Mouse (Mus musculus) CH12.LX (cell line): Measurements from ENCODE around the gene Dcaf6. TPM values are rescaled to one million over a fixed set of nuclear protein-coding genes. Genes with fewer than 3 reads are reported as not detected.

Experiments
- DNase-seq: peaks from one replicate; pipeline ENCODE4 v3.0.0-alpha.2; 2013; ENCODE audit errors: extremely low read depth
- H3K27ac ChIP-seq: 2 replicates; pipeline ENCODE4 v1.5.1; 2012; ENCODE audit warnings: low read depth, mild to moderate bottlenecking, control low read depth, moderate library complexity; ENCODE audit not compliant: insufficient read depth
- H3K27me3 ChIP-seq: replicated peaks from 2 replicates; pipeline ENCODE3; 2012; ENCODE audit warnings: inconsistent platforms
- H3K36me3 ChIP-seq, 2 experiments: replicated peaks in 1 of 2; 2 replicates each; pipeline versions ENCODE3 to v1.6.1; 2012; ENCODE audit warnings: inconsistent platforms in 1 of 2, low read length in 1 of 2, mild to moderate bottlenecking in 1 of 2, mixed read lengths in 1 of 2, moderate library complexity in 1 of 2; ENCODE audit not compliant: control insufficient read depth in 1 of 2, insufficient read depth in 1 of 2
- H3K4me1 ChIP-seq, 2 experiments: 2 replicates each; pipeline ENCODE4 v1.6.1; 2012; ENCODE audit warnings: inconsistent platforms in 1 of 2, moderate library complexity in 1 of 2; ENCODE audit not compliant: insufficient read depth in 2 of 2, control insufficient read depth in 1 of 2
- H3K4me2 ChIP-seq: 2 replicates; pipeline ENCODE4 v1.6.1; 2012; ENCODE audit warnings: low read depth, mild to moderate bottlenecking, control low read depth; ENCODE audit not compliant: poor library complexity, insufficient read depth, severe bottlenecking
- H3K4me3 ChIP-seq, 3 experiments: fragments of 150-350 bp in 1 of 3; sonication (generic) in 1 of 3; replicated peaks in 1 of 3; 2 replicates each; pipeline versions ENCODE3 to v1.5.1; 2011 to 2012; ENCODE audit warnings: low read depth in 2 of 3, low read length in 2 of 3, mild to moderate bottlenecking in 2 of 3, moderate library complexity in 2 of 3, control low read depth in 1 of 3, improper control_type of control experiment in 1 of 3, inconsistent platforms in 1 of 3, mixed read lengths in 1 of 3; ENCODE audit not compliant: poor library complexity in 1 of 3
- H3K79me2 ChIP-seq: replicated peaks from 2 replicates; pipeline ENCODE4 v1.6.1; 2012; ENCODE audit warnings: mild to moderate bottlenecking, moderate library complexity; ENCODE audit not compliant: control insufficient read depth, poor library complexity, insufficient read depth, severe bottlenecking; ENCODE audit errors: extremely low read depth
- H3K9ac ChIP-seq: 2 replicates; pipeline ENCODE4 v1.6.1; 2012; ENCODE audit warnings: low read depth, mild to moderate bottlenecking, control low read depth, moderate library complexity; ENCODE audit not compliant: insufficient read depth
- H3K9me3 ChIP-seq: replicated peaks from 2 replicates; pipeline ENCODE3; 2012; ENCODE audit warnings: low read length, inconsistent platforms, mixed read lengths
- CHD2 ChIP-seq: IDR thresholded peaks from 2 replicates; pipeline ENCODE4 v1.6.1; 2011; ENCODE audit warnings: low read length, improper control_type of control experiment
- CTCF ChIP-seq, 2 experiments: IDR thresholded peaks in 1 of 2; conservative IDR thresholded peaks in 1 of 2; 2 replicates each; pipeline ENCODE4 v1.5.1; 2011 to 2012; ENCODE audit warnings: low read depth in 2 of 2, low read length in 2 of 2, improper control_type of control experiment in 1 of 2, inconsistent platforms in 1 of 2, mild to moderate bottlenecking in 1 of 2, moderate library complexity in 1 of 2
- E2F4 ChIP-seq: IDR thresholded peaks from 2 replicates; pipeline ENCODE4 v1.6.1; 2011; ENCODE audit warnings: low read depth, low read length, improper control_type of control experiment; ENCODE audit not compliant: insufficient replicate concordance
- GABPA ChIP-seq: IDR thresholded peaks from 2 replicates; pipeline ENCODE4 v1.6.1; 2012; ENCODE audit warnings: low read depth, low read length, improper control_type of control experiment, inconsistent platforms; ENCODE audit not compliant: insufficient replicate concordance
- HCFC1 ChIP-seq: IDR thresholded peaks from 2 replicates; pipeline ENCODE4 v1.6.1; 2012; ENCODE audit warnings: low read depth, mild to moderate bottlenecking, inconsistent platforms, low read length, improper control_type of control experiment
- IRF4 ChIP-seq: IDR thresholded peaks from 2 replicates; pipeline ENCODE4 v1.6.1; 2014; ENCODE audit warnings: low read depth, mild to moderate bottlenecking, inconsistent platforms, low read length, improper control_type of control experiment
- KAT2A ChIP-seq: IDR thresholded peaks from 2 replicates; pipeline ENCODE4 v1.6.1; 2012; ENCODE audit warnings: low read length, improper control_type of control experiment, inconsistent platforms; ENCODE audit not compliant: insufficient replicate concordance
- MAFK ChIP-seq: IDR thresholded peaks from 2 replicates; pipeline ENCODE4 v1.6.1; 2011; ENCODE audit warnings: low read length, improper control_type of control experiment; ENCODE audit not compliant: insufficient replicate concordance
- MAX ChIP-seq: IDR thresholded peaks from 2 replicates; pipeline ENCODE4 v1.6.1; 2011; ENCODE audit warnings: low read length, improper control_type of control experiment
- MAZ ChIP-seq: IDR thresholded peaks from 2 replicates; pipeline ENCODE4 v1.6.1; 2012; ENCODE audit warnings: low read depth, mild to moderate bottlenecking, inconsistent platforms, low read length, improper control_type of control experiment, moderate library complexity
- NELFE ChIP-seq: IDR thresholded peaks from 2 replicates; pipeline ENCODE4 v1.6.1; 2011; ENCODE audit warnings: low read depth, low read length, improper control_type of control experiment
- NRF1 ChIP-seq: IDR thresholded peaks from 2 replicates; pipeline ENCODE4 v1.6.1; 2014; ENCODE audit warnings: low read depth, mild to moderate bottlenecking, inconsistent platforms, low read length, improper control_type of control experiment, moderate library complexity
- PAX5 ChIP-seq: IDR thresholded peaks from 2 replicates; pipeline ENCODE4 v1.6.1; 2012; ENCODE audit warnings: low read length, inconsistent platforms, mixed read lengths
- POLR2A ChIP-seq: IDR thresholded peaks from 2 replicates; pipeline ENCODE4 v1.6.1; 2011; ENCODE audit warnings: low read depth, mild to moderate bottlenecking, improper control_type of control experiment, low read length
- RAD21 ChIP-seq: IDR thresholded peaks from 2 replicates; pipeline ENCODE4 v1.6.1; 2011; ENCODE audit warnings: low read depth, mild to moderate bottlenecking, low read length, improper control_type of control experiment, moderate library complexity
- RCOR1 ChIP-seq: conservative IDR thresholded peaks from 2 replicates; pipeline ENCODE4 v1.6.1; 2012; ENCODE audit warnings: low read depth, mild to moderate bottlenecking, inconsistent platforms, low read length, improper control_type of control experiment
- TCF12 ChIP-seq: IDR thresholded peaks from 2 replicates; pipeline ENCODE4 v1.6.1; 2014; ENCODE audit warnings: low read depth, mild to moderate bottlenecking, inconsistent platforms, low read length, improper control_type of control experiment
- UBTF ChIP-seq: IDR thresholded peaks from 2 replicates; pipeline ENCODE4 v1.6.1; 2012; ENCODE audit warnings: low read depth, mild to moderate bottlenecking, inconsistent platforms, low read length, improper control_type of control experiment, moderate library complexity
- USF2 ChIP-seq: conservative IDR thresholded peaks from 2 replicates; pipeline ENCODE4 v1.6.1; 2011; ENCODE audit warnings: low read depth, low read length, improper control_type of control experiment
- ZMIZ1 ChIP-seq: IDR thresholded peaks from 2 replicates; pipeline ENCODE4 v1.6.1; 2012; ENCODE audit warnings: low read depth, mild to moderate bottlenecking, inconsistent platforms, low read length, improper control_type of control experiment
- ZNF384 ChIP-seq: IDR thresholded peaks from 2 replicates; pipeline ENCODE4 v1.6.1; 2012; ENCODE audit warnings: low read depth, low read length, improper control_type of control experiment, inconsistent platforms
- dilution Hi-C: fragments of 300-500 bp; cut with MboI; formaldehyde crosslinking; loops from 2 replicates; pipeline ENCODE4 v1.14.3; 2020; ENCODE audit warnings: low sequenced_read_pairs; ENCODE audit not compliant: extremely low pct_unique_long_range_greater_than_20kb, extremely low pct_ligation_motif_present
- in situ Hi-C: fragments of 300-500 bp; cut with MboI; formaldehyde crosslinking; loops from 3 replicates; pipeline ENCODE4 v1.14.3; 2019; ENCODE audit warnings: low sequenced_read_pairs, low pct_ligation_motif_present, low pct_unique_long_range_greater_than_20kb, mixed read lengths
- polyA plus RNA-seq: library from polyadenylated mRNA; unstranded; fragments of >175 nt; gene quantifications from 2 replicates; pipeline ENCODE4 v1.2.1, GENCODE M21; 2012; ENCODE audit warnings: low read depth; ENCODE audit not compliant: insufficient read length
- total RNA-seq, 2 experiments: library from RNA; depleted of rRNA; stranded (reverse); fragments of 300-350 nt in 1 of 2; fragments of >200 nt in 1 of 2; gene quantifications; 2 replicates each; pipeline ENCODE4 v1.2.3; 2012 to 2014

The Dcaf6 gene
- 3.1 and 4.1 TPM in 2 replicates for total RNA-seq (2012; rRNA removed)
- total RNA-seq (2014; rRNA removed): 4.1 and 4.3 TPM in 2 replicates
- polyA plus RNA-seq: 3.7 and 6.1 TPM in 2 replicates

GRCm38 (mm10) chr1:165460360-165460800, at the start of gene Dcaf6, which contains the start of gene Mpc2:
TSS of gene Dcaf6 (minus strand) at chr1:165460475.
TSS of gene Mpc2 (plus strand) at chr1:165460637.
- no peaks in the 10 kb centered on the region for H3K9me3 ChIP-seq
- H3K4me1 ChIP-seq: peaks cover 0 to 12% of the 10 kb centered on the region in 2 experiments; a peak in 2 of 4 replicates
- H3K79me2 ChIP-seq: peaks cover 2% of the 10 kb centered on the region
- H3K4me3 ChIP-seq: peak within 1 kb of the TSS; percentile 88 to 97 (median 95)
- no peaks in the 10 kb centered on the region for H3K36me3 ChIP-seq
- dilution Hi-C loops (no loop called here), in situ Hi-C loops (no loop called here)
- H3K9ac ChIP-seq: peak within 1 kb of the TSS; percentile 99
- DNase-seq: peak; percentile 96
- H3K27ac ChIP-seq: peak within 1 kb of the TSS; percentile 85
- TF ChIP-seq POLR2A: peak; percentile 78
- TF ChIP-seq KAT2A: 0 out of 2 replicates have a peak, but pooled peaks have one; percentile 11
- peak; percentile 49; the same call in 1 of the 2 replicates for TF ChIP-seq UBTF
- peak; percentile 99 for TF ChIP-seq CHD2
- TF ChIP-seq MAFK: no peak
- peak; percentile 73 for TF ChIP-seq TCF12
- TF ChIP-seq CTCF (conservative IDR thresholded peaks at IDR 0.05 in 1 of 2, IDR thresholded peaks at IDR 0.05 in 1 of 2; ENCODE audit: low read depth in 2 of 2, low read length in 2 of 2): peak in 1 of 2 experiments; percentile 39; a peak in 2 of 4 replicates
- no peak for TF ChIP-seq RCOR1
- peak; percentile 62 for TF ChIP-seq ZMIZ1
- peak; percentile 78; the same call in 1 of the 2 replicates for TF ChIP-seq NELFE
- no peak for TF ChIP-seq PAX5
- TF ChIP-seq MAZ: peak; percentile 98
- no peak for TF ChIP-seq USF2
- TF ChIP-seq MAX: peak; percentile 68; the same call in 1 of the 2 replicates
- TF ChIP-seq E2F4: no peak
- no peak; the same call in 1 of the 2 replicates for TF ChIP-seq IRF4
- no peak for TF ChIP-seq RAD21
- no peak for TF ChIP-seq NRF1
- H3K27me3 ChIP-seq: no peaks in the 10 kb centered on the region
- peak within 1 kb of the TSS; percentile 94 for H3K4me2 ChIP-seq

GRCm38 (mm10) chr1:165506303-165506702, 46.0 kb upstream of the Dcaf6 start:
- Histone ChIP-seq H3K9ac (no peak overlapping the region), H3K79me2 (no peaks in the 10 kb centered on the region), H3K4me1 (peaks cover 0 to 24% of the 10 kb centered on the region in 2 experiments)
- dilution Hi-C loops (no loop called here), in situ Hi-C loops (no loop called here)
- TF ChIP-seq NRF1 (no peak), UBTF (no peak), POLR2A (no peak), E2F4 (no peak), CHD2 (no peak), HCFC1 (no peak), ZNF384 (no peak), GABPA (no peak), CTCF (conservative IDR thresholded peaks at IDR 0.05 in 1 of 2, IDR thresholded peaks at IDR 0.05 in 1 of 2; ENCODE audit: low read depth in 2 of 2, low read length in 2 of 2) (no peak)
- TF ChIP-seq, all 38 proteins: peak for 0
- Histone ChIP-seq H3K27me3 (no peaks in the 10 kb centered on the region), H3K36me3 (no peaks in the 10 kb centered on the region), H3K27ac (no peak overlapping the region), H3K4me3 (no peak overlapping the region), H3K4me2 (no peak overlapping the region), H3K9me3 (no peaks in the 10 kb centered on the region)
- no peak for DNase-seq
